Mouse (Mus musculus) liver, adult (tissue): ENCODE data around the gene Btd.

Experiments
- GATA4 ChIP-seq: IDR thresholded peaks from 2 replicates; pipeline ENCODE4 v1.6.1; 2014; ENCODE audit warnings: mild to moderate bottlenecking, low read length; ENCODE audit not compliant: insufficient replicate concordance

Btd gene

GRCm38 (mm10) chr14:31669642-31670490, 29.0 kb downstream of the Btd start:
- no peak for TF ChIP-seq GATA4

GRCm38 (mm10) chr14:31671635-31672320, 30.9 kb downstream of the Btd start:
- TF ChIP-seq GATA4: no peak

GRCm38 (mm10) chr14:31680656-31681055, 39.8 kb downstream of the Btd start:
- TF ChIP-seq GATA4: no peak

GRCm38 (mm10) chr14:31681291-31681690, 40.5 kb downstream of the Btd start:
- no peak for TF ChIP-seq GATA4

GRCm38 (mm10) chr14:31681931-31682555, 41.2 kb downstream of the Btd start:
- no peak for TF ChIP-seq GATA4

GRCm38 (mm10) chr14:31683610-31684009, 42.8 kb downstream of the Btd start:
- TF ChIP-seq GATA4: no peak

- TF ChIP-seq GATA4: no peak
Observed at GRCm38 (mm10) chr14:31684343-31685040, 43.7 kb downstream of the Btd start.

GRCm38 (mm10) chr14:31685680-31686079, 44.9 kb downstream of the Btd start:
- TF ChIP-seq GATA4: no peak

GRCm38 (mm10) chr14:31686231-31686630, 45.4 kb downstream of the Btd start:
- TF ChIP-seq GATA4: no peak

GRCm38 (mm10) chr14:31692536-31692935, 51.7 kb downstream of the Btd start:
- no peak for TF ChIP-seq GATA4

GRCm38 (mm10) chr14:31696206-31696984, 55.6 kb downstream of the Btd start:
- no peak for TF ChIP-seq GATA4

GRCm38 (mm10) chr14:31696985-31697303, 56.1 kb downstream of the Btd start:
- no peak for TF ChIP-seq GATA4

- TF ChIP-seq GATA4: no peak
Observed at GRCm38 (mm10) chr14:31697346-31697745, 56.5 kb downstream of the Btd start.

- TF ChIP-seq GATA4: no peak
Observed at GRCm38 (mm10) chr14:31697755-31698154, 56.9 kb downstream of the Btd start.

GRCm38 (mm10) chr14:31700376-31700775, 59.5 kb downstream of the Btd start:
- TF ChIP-seq GATA4: no peak

GRCm38 (mm10) chr14:31709343-31709742, 68.5 kb downstream of the Btd start:
- no peak for TF ChIP-seq GATA4
